ENCODE assay signal across 28 mouse cellular contexts in the genomic region with DNA sequence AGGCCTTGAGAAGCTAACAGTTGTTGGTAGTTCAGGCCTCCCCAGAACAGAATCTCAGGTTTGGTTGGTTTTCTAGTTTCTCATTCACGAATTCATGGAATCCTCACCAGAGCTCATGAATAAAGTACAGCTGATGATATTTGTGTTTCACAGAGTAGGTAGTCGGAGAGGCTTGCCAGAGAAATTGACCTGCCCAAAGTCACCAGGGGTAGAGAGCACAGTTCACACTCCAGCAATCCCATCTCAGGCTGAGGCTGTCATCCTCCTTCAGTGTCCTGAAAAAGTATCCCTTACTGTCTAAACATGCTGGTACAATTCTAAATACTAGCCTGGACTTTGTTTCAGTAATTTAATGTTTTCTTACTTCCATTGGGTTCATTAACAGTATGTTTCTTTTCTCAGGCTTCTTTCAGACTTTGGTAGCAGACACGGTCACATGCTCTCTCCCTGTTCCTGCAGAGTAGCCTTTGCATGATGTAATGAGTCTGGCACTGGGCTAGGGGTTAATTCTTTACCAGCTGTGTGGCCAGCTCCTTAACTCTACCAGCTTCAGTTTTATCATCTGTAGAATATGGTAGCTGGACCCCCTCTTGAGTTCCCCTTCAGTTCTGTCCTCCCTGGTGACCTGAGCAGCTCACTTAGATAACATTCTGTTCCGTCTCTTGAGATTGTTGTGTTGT. TPM values are rescaled to one million over a fixed set of nuclear protein-coding genes. Genes with fewer than 3 reads are reported as not detected.
DNase-seq lines count a peak whose midpoint lies in the region; ATAC-seq and TF ChIP-seq lines count a peak whose summit lies in the region.
"Had no signal": no experiment of that assay in that cellular context is flagged by ENCODE, and none has a peak within 500 bp of the region (broad histone marks: within the 10 kb centered on the region; RNA-seq: fewer than 3 reads in every experiment).

No protein-coding gene starts in this region.

- ATAC-seq in heart, embryonic 13.5 days (ENCODE audit: extremely low read depth, insufficient number of reproducible peaks, low FRiP score, low TSS enrichment) = no peak
- ATAC-seq: CD4-positive, CD25-positive, alpha-beta regulatory T cell, adult 4 months; forebrain, embryonic 14.5 days; midbrain, embryonic 13.5 days had no signal

- 0 out of 2 replicates have a peak overlapping the region, but pooled peaks have one; percentile 24 for H3K27ac ChIP-seq in heart, embryonic 13.5 days (replicated peaks)
- no peak overlapping the region for H3K27ac ChIP-seq in heart, embryonic 10.5 days
- H3K27ac ChIP-seq in midbrain, embryonic 10.5 days (replicated peaks) = no peak overlapping the region
- H3K27ac ChIP-seq: embryonic facial prominence, embryonic 13.5 days; heart, embryonic 15.5 days; hindbrain, embryonic 13.5 days; limb, embryonic 15.5 days; midbrain, embryonic 13.5 days had no signal

- H3K4me3 ChIP-seq in heart, embryonic 13.5 days = no peak overlapping the region
- no peak overlapping the region for H3K4me3 ChIP-seq in heart, embryonic 10.5 days
- no peak overlapping the region for H3K4me3 ChIP-seq in midbrain, embryonic 10.5 days
- H3K4me3 ChIP-seq: embryonic facial prominence, embryonic 13.5 days; erythroblast, embryonic 14.5 days; heart, embryonic 15.5 days; hindbrain, embryonic 13.5 days; limb, embryonic 15.5 days; midbrain, embryonic 13.5 days had no signal

- H3K27me3 ChIP-seq in heart, embryonic 13.5 days (replicated peaks) = no peaks in the 10 kb centered on the region
- H3K27me3 ChIP-seq in heart, embryonic 10.5 days (ENCODE audit: insufficient read depth, poor library complexity, severe bottlenecking) = no peaks in the 10 kb centered on the region
- H3K27me3 ChIP-seq in midbrain, embryonic 10.5 days (ENCODE audit: low read depth, poor library complexity, severe bottlenecking) = peaks cover 70% of the 10 kb centered on the region
- H3K27me3 ChIP-seq: embryonic facial prominence, embryonic 13.5 days; heart, embryonic 15.5 days; hindbrain, embryonic 13.5 days; limb, embryonic 15.5 days had no signal

- H3K9me3 ChIP-seq in heart, embryonic 13.5 days = no peaks in the 10 kb centered on the region
- H3K9me3 ChIP-seq in heart, embryonic 10.5 days = no peaks in the 10 kb centered on the region
- no peaks in the 10 kb centered on the region for H3K9me3 ChIP-seq in midbrain, embryonic 10.5 days (replicated peaks)
- H3K9me3 ChIP-seq: embryonic facial prominence, embryonic 13.5 days; heart, embryonic 15.5 days; hindbrain, embryonic 13.5 days; limb, embryonic 15.5 days; midbrain, embryonic 13.5 days had no signal

- TF ChIP-seq CTCF in brain, embryonic 14.5 days (IDR thresholded peaks at IDR 0.05; ENCODE audit: borderline replicate concordance, extremely low read depth, insufficient read depth, insufficient read length) = no peak

- DNase-seq in heart, embryonic 10.5 days (ENCODE audit: low spot score) = no peak
- peak; percentile 43 for DNase-seq in brain, embryonic 14.5 days (ENCODE audit: low read depth)
- DNase-seq in kidney, adult 9 months = peak; percentile 93
- DNase-seq in kidney, postnatal 14 days = peak; percentile 78
- no peak for DNase-seq in midbrain, embryonic 10.5 days (ENCODE audit: low spot score)
- DNase-seq in ovary, postnatal 10 days (ENCODE audit: low spot score) = no peak
- DNase-seq in thymus, adult 18-20 months = no peak
- DNase-seq: cerebellum, adult 8-10 months; cerebellum, postnatal 36 days; embryo, embryonic 11 days; gastrocnemius, postnatal 14 days; heart, adult 18-20 months; heart, postnatal 36 days; left cerebral cortex, postnatal 4 days; lung, embryonic 14.5 days; retina, postnatal 1 day; right cerebral cortex, postnatal 25 days; spleen, adult 18-20 months; thymus, postnatal 14 days had no signal

- peaks cover 16% of the 10 kb centered on the region for H3K4me1 ChIP-seq in heart, embryonic 13.5 days
- H3K4me1 ChIP-seq in heart, embryonic 10.5 days = peaks cover 8% of the 10 kb centered on the region; the same call in 1 of the 2 replicates
- H3K4me1 ChIP-seq in midbrain, embryonic 10.5 days = no peaks in the 10 kb centered on the region
- H3K4me1 ChIP-seq: embryonic facial prominence, embryonic 13.5 days; heart, embryonic 15.5 days; hindbrain, embryonic 13.5 days; limb, embryonic 15.5 days; midbrain, embryonic 13.5 days had no signal

- no peak for TF ChIP-seq POLR2A in brain, embryonic 14.5 days (IDR thresholded peaks at IDR 0.05; ENCODE audit: borderline replicate concordance, extremely low read depth, insufficient read depth, insufficient read length, poor library complexity, severe bottlenecking)

- H3K4me2 ChIP-seq in heart, embryonic 13.5 days = no peak overlapping the region
- H3K4me2 ChIP-seq: embryonic facial prominence, embryonic 13.5 days; heart, embryonic 15.5 days; hindbrain, embryonic 13.5 days; limb, embryonic 15.5 days; lung, embryonic 14.5 days; midbrain, embryonic 13.5 days had no signal

- 55% methylated on average over 4 of the region's 4 CpGs for WGBS in heart, embryonic 13.5 days
- WGBS in heart, embryonic 10.5 days = 71% methylated on average over 4 of the region's 4 CpGs
- 86% methylated on average over 4 of the region's 4 CpGs for WGBS in midbrain, embryonic 10.5 days

- no peak overlapping the region for H3K9ac ChIP-seq in heart, embryonic 13.5 days
- H3K9ac ChIP-seq: embryonic facial prominence, embryonic 13.5 days; heart, embryonic 15.5 days; hindbrain, embryonic 13.5 days; limb, embryonic 15.5 days; lung, embryonic 14.5 days; midbrain, embryonic 13.5 days had no signal

- no peaks in the 10 kb centered on the region for H3K36me3 ChIP-seq in heart, embryonic 13.5 days
- H3K36me3 ChIP-seq in heart, embryonic 10.5 days = no peaks in the 10 kb centered on the region
- no peaks in the 10 kb centered on the region for H3K36me3 ChIP-seq in midbrain, embryonic 10.5 days
- H3K36me3 ChIP-seq: embryonic facial prominence, embryonic 13.5 days; heart, embryonic 15.5 days; hindbrain, embryonic 13.5 days; limb, embryonic 15.5 days; midbrain, embryonic 13.5 days had no signal

RNA-seq across cellular contexts. Expression of a gene that starts 7.1 kb away (rescaled TPM):
- polyA plus RNA-seq in heart, embryonic 13.5 days (2015; fragmentation: Nextera tagmentation; extraction: Ambion mirVana) = 31.1 and 32.3 TPM in 2 replicates
- polyA plus RNA-seq in heart, embryonic 10.5 days (2016; fragmentation: Nextera tagmentation; extraction: Ambion mirVana) = 14.4 and 19.6 TPM in 2 replicates
- polyA plus RNA-seq in brain, embryonic 14.5 days (2012; rRNA removed) = 54.5 and 56.0 TPM in 2 replicates
- polyA plus RNA-seq in midbrain, embryonic 10.5 days (2016; fragmentation: Nextera tagmentation; extraction: Ambion mirVana) = 5.9 and 13.3 TPM in 2 replicates

RNA-seq across cellular contexts. Expression of a gene that starts 12.4 kb away (rescaled TPM):
- polyA plus RNA-seq in heart, embryonic 13.5 days (2015; fragmentation: Nextera tagmentation; extraction: Ambion mirVana) = 0.48 and 0.55 TPM in 2 replicates
- 0.33 and 1.1 TPM in 2 replicates for polyA plus RNA-seq in heart, embryonic 10.5 days (2016; fragmentation: Nextera tagmentation; extraction: Ambion mirVana)
- polyA plus RNA-seq in brain, embryonic 14.5 days (2012; rRNA removed) = 19.7 and 31.1 TPM in 2 replicates
- 2.7 and 3.9 TPM in 2 replicates for polyA plus RNA-seq in midbrain, embryonic 10.5 days (2016; fragmentation: Nextera tagmentation; extraction: Ambion mirVana)
- polyA plus RNA-seq: CD4-positive, CD25-positive, alpha-beta regulatory T cell, adult 4 months; erythroblast, embryonic 14.5 days had no signal

Comparison
In these comparisons a context has a peak if more than half of its experiments do, and no peak if none do; other contexts are left out.
1. DNase-seq: peak in brain, embryonic 14.5 days (single experiment), kidney, adult 9 months (single experiment) and kidney, postnatal 14 days (single experiment); none in heart, embryonic 10.5 days (single experiment), midbrain, embryonic 10.5 days (single experiment), ovary, postnatal 10 days (single experiment) and thymus, adult 18-20 months (0 of 2).